Mouse (Mus musculus) bone marrow macrophage, adult 2 months (primary cell): ENCODE measurements around the gene Grn.

Experiments
- CTCF ChIP-seq: IDR thresholded peaks from 2 replicates; pipeline ENCODE4 v1.5.1; 2012; ENCODE audit warnings: low read depth, mild to moderate bottlenecking, low read length, moderate library complexity
- POLR2A ChIP-seq: IDR thresholded peaks from 2 replicates; pipeline ENCODE4 v1.6.1; 2012; ENCODE audit warnings: mild to moderate bottlenecking, low read depth, low read length, borderline replicate concordance

GRCm38 (mm10) chr11:102395250-102395649 lies 34.9 kb upstream of the Grn start:
- TF ChIP-seq CTCF (no peak), POLR2A (no peak)
